Mouse (Mus musculus) midbrain, embryonic 13.5 days (tissue): Measurements from ENCODE around the gene Synm. TPM values are rescaled to one million over a fixed set of nuclear protein-coding genes. Genes with fewer than 3 reads are reported as not detected.

Source experiments
- ATAC-seq: fragments of 200-750 bp; cut with Nextera tagmentation; 2 replicates; pipeline ENCODE4 v1.8.0; 2017; ENCODE audit warnings: mild to moderate bottlenecking, moderate TSS enrichment, moderate library complexity
- H3K27ac ChIP-seq: fragments of 300-500 bp; sonication (generic); 2 replicates; pipeline ENCODE4 v1.5.1; 2015; ENCODE audit warnings: inconsistent platforms, mild to moderate bottlenecking, moderate library complexity
- H3K27me3 ChIP-seq: fragments of 300-500 bp; sonication (generic); 2 replicates; pipeline ENCODE4 v1.6.1; 2015; ENCODE audit warnings: mild to moderate bottlenecking, inconsistent platforms
- H3K36me3 ChIP-seq: fragments of 300-500 bp; sonication (generic); 2 replicates; pipeline ENCODE4 v1.6.1; 2015; ENCODE audit warnings: mild to moderate bottlenecking, inconsistent platforms
- H3K4me1 ChIP-seq: fragments of 300-500 bp; sonication (generic); replicated peaks from 2 replicates; pipeline ENCODE4 v1.6.1; 2015; ENCODE audit warnings: inconsistent platforms
- H3K4me2 ChIP-seq: fragments of 300-500 bp; sonication (generic); replicated peaks from 2 replicates; pipeline ENCODE4 v1.6.1; 2015; ENCODE audit warnings: moderate library complexity, mild to moderate bottlenecking, inconsistent platforms
- H3K4me3 ChIP-seq: fragments of 300-500 bp; sonication (generic); replicated peaks from 2 replicates; pipeline ENCODE4 v1.5.1; 2015; ENCODE audit warnings: mild to moderate bottlenecking, inconsistent platforms
- H3K9ac ChIP-seq: fragments of 300-500 bp; sonication (generic); replicated peaks from 2 replicates; pipeline ENCODE4 v1.6.1; 2015; ENCODE audit warnings: mild to moderate bottlenecking, inconsistent platforms
- H3K9me3 ChIP-seq: fragments of 300-500 bp; sonication (generic); 2 replicates; pipeline ENCODE4 v1.6.1; 2016; ENCODE audit warnings: mild to moderate bottlenecking, inconsistent platforms
- WGBS: fragments of 180-500 bp; shearing (Covaris S2); methylation state at CpG from one replicate; pipeline ENCODE4 v1.1.7; 2015; 5-methylcytosine and 5-hydroxymethylcytosine counted together
- polyA plus RNA-seq: library from polyadenylated mRNA; unstranded; fragments of >200 nt; fragmentation: Nextera tagmentation; extraction: Ambion mirVana; gene quantifications from 2 replicates; pipeline ENCODE4 v1.2.1, GENCODE M21; 2015

Gene Synm
- polyA plus RNA-seq, 1 experiment from 2014 or later, result 2.8 TPM

- Histone ChIP-seq H3K4me3 (no peak overlapping the region), H3K9ac (no peak overlapping the region), H3K9me3 (no peaks in the 10 kb centered on the region; the same call in 1 of the 2 replicates), H3K27me3 (no peaks in the 10 kb centered on the region), H3K4me1 (peaks cover 7% of the 10 kb centered on the region; the same call in 1 of the 2 replicates), H3K27ac (no peak overlapping the region), H3K4me2 (no peak overlapping the region), H3K36me3 (no peaks in the 10 kb centered on the region)
- 86% methylated on average over 3 of the region's 3 CpGs for WGBS
- no peak for ATAC-seq
Observed at GRCm38 (mm10) chr7:67775623-67776022, 16.1 kb upstream of the Synm start.

- Histone ChIP-seq H3K36me3 (no peaks in the 10 kb centered on the region), H3K4me1 (peaks cover 7% of the 10 kb centered on the region; the same call in 1 of the 2 replicates), H3K4me2 (no peak overlapping the region), H3K4me3 (no peak overlapping the region), H3K9ac (no peak overlapping the region), H3K27ac (no peak overlapping the region), H3K27me3 (no peaks in the 10 kb centered on the region), H3K9me3 (no peaks in the 10 kb centered on the region; the same call in 1 of the 2 replicates)
- ATAC-seq, result no peak
- 93% methylated on average over 9 of the region's 9 CpGs for WGBS
Observed at GRCm38 (mm10) chr7:67772231-67772630, 12.7 kb upstream of the Synm start.

- Histone ChIP-seq H3K4me3 (no peak overlapping the region), H3K4me1 (no peaks in the 10 kb centered on the region), H3K9ac (no peak overlapping the region), H3K9me3 (no peaks in the 10 kb centered on the region; the same call in 1 of the 2 replicates), H3K27me3 (no peaks in the 10 kb centered on the region), H3K27ac (no peak overlapping the region), H3K4me2 (no peak overlapping the region), H3K36me3 (no peaks in the 10 kb centered on the region)
- 89% methylated on average over 5 of the region's 5 CpGs for WGBS
- no peak for ATAC-seq
Observed at GRCm38 (mm10) chr7:67769487-67769886, 9.9 kb upstream of the Synm start.

GRCm38 (mm10) chr7:67768125-67768524, 8.6 kb upstream of the Synm start:
- no peak for ATAC-seq
- Histone ChIP-seq H3K9me3 (no peaks in the 10 kb centered on the region), H3K4me2 (no peak overlapping the region), H3K27me3 (0 out of 2 replicates have a peak, but pooled peaks cover 2% of the 10 kb centered on the region), H3K36me3 (no peaks in the 10 kb centered on the region), H3K9ac (no peak overlapping the region), H3K4me1 (no peaks in the 10 kb centered on the region), H3K27ac (no peak overlapping the region), H3K4me3 (no peak overlapping the region)
- WGBS, result 83% methylated on average over 3 of the region's 3 CpGs

GRCm38 (mm10) chr7:67763625-67764024, 4.1 kb upstream of the Synm start:
- Histone ChIP-seq H3K4me1 (peaks cover 3% of the 10 kb centered on the region), H3K27me3 (peaks cover 13% of the 10 kb centered on the region), H3K9me3 (no peaks in the 10 kb centered on the region), H3K4me3 (no peak overlapping the region), H3K27ac (no peak overlapping the region), H3K4me2 (no peak overlapping the region), H3K9ac (no peak overlapping the region), H3K36me3 (no peaks in the 10 kb centered on the region)
- no peak for ATAC-seq
- 76% methylated on average over 3 of the region's 3 CpGs for WGBS

- H3K9me3 ChIP-seq, result no peaks in the 10 kb centered on the region
- H3K36me3 ChIP-seq, result no peaks in the 10 kb centered on the region
- H3K27me3 ChIP-seq, result peaks cover 27% of the 10 kb centered on the region
- peak overlapping the region; percentile 73 for H3K9ac ChIP-seq
- H3K4me3 ChIP-seq, result peak overlapping the region; percentile 62
- H3K4me1 ChIP-seq, result peaks cover 13% of the 10 kb centered on the region
- peak; percentile 88 for ATAC-seq
- H3K27ac ChIP-seq, result peak overlapping the region; percentile 76
- WGBS, result under 1% methylated on average over 89 of the region's 92 CpGs
- peak overlapping the region; percentile 95 for H3K4me2 ChIP-seq
Observed at GRCm38 (mm10) chr7:67758858-67759628, 499 bp downstream of the Synm start.

- Histone ChIP-seq H3K4me2 (peak overlapping the region; percentile 95), H3K4me3 (peak overlapping the region; percentile 62), H3K9me3 (no peaks in the 10 kb centered on the region), H3K27me3 (peaks cover 25% of the 10 kb centered on the region), H3K4me1 (peaks cover 13% of the 10 kb centered on the region), H3K9ac (peak overlapping the region; percentile 73), H3K27ac (peak overlapping the region; percentile 76), H3K36me3 (no peaks in the 10 kb centered on the region)
- no peak; the same call in 1 of the 2 replicates for ATAC-seq
- WGBS, result 0% methylated on average over 19 of the region's 19 CpGs
Observed at GRCm38 (mm10) chr7:67758506-67758857, 1.1 kb downstream of the Synm start.

- no peak overlapping the region for H3K4me3 ChIP-seq
- peaks cover 25% of the 10 kb centered on the region for H3K27me3 ChIP-seq
- WGBS, result 68% methylated on average over 5 of the region's 5 CpGs
- H3K27ac ChIP-seq, result no peak overlapping the region
- H3K36me3 ChIP-seq, result no peaks in the 10 kb centered on the region
- no peak for ATAC-seq
- H3K4me1 ChIP-seq, result peaks cover 13% of the 10 kb centered on the region
- no peak overlapping the region for H3K9ac ChIP-seq
- no peaks in the 10 kb centered on the region for H3K9me3 ChIP-seq
- H3K4me2 ChIP-seq, result no peak overlapping the region
Observed at GRCm38 (mm10) chr7:67756636-67757035, 2.9 kb downstream of the Synm start.

GRCm38 (mm10) chr7:67755366-67755765, 4.2 kb downstream of the Synm start:
- Histone ChIP-seq H3K27me3 (peaks cover 20% of the 10 kb centered on the region), H3K4me3 (no peak overlapping the region), H3K36me3 (no peaks in the 10 kb centered on the region), H3K27ac (no peak overlapping the region), H3K4me1 (peaks cover 13% of the 10 kb centered on the region), H3K4me2 (no peak overlapping the region), H3K9me3 (no peaks in the 10 kb centered on the region), H3K9ac (no peak overlapping the region)
- 83% methylated on average over 7 of the region's 7 CpGs for WGBS
- no peak for ATAC-seq

GRCm38 (mm10) chr7:67754606-67755005, 4.9 kb downstream of the Synm start:
- H3K27ac ChIP-seq, result no peak overlapping the region
- H3K36me3 ChIP-seq, result no peaks in the 10 kb centered on the region
- H3K9me3 ChIP-seq, result no peaks in the 10 kb centered on the region
- H3K9ac ChIP-seq, result no peak overlapping the region
- peaks cover 20% of the 10 kb centered on the region for H3K27me3 ChIP-seq
- ATAC-seq, result no peak
- no peak overlapping the region for H3K4me2 ChIP-seq
- peaks cover 13% of the 10 kb centered on the region for H3K4me1 ChIP-seq
- 76% methylated on average over 11 of the region's 11 CpGs for WGBS
- H3K4me3 ChIP-seq, result no peak overlapping the region

- 86% methylated on average over 4 of the region's 4 CpGs for WGBS
- 0 out of 2 replicates have a peak, but pooled peaks cover under 1% of the 10 kb centered on the region for H3K36me3 ChIP-seq
- 0 out of 2 replicates have a peak, but pooled peaks cover 2% of the 10 kb centered on the region for H3K4me1 ChIP-seq
- no peak overlapping the region for H3K9ac ChIP-seq
- no peaks in the 10 kb centered on the region for H3K9me3 ChIP-seq
- ATAC-seq, result no peak
- no peak overlapping the region for H3K27ac ChIP-seq
- H3K4me2 ChIP-seq, result no peak overlapping the region
- no peak overlapping the region for H3K4me3 ChIP-seq
- 0 out of 2 replicates have a peak, but pooled peaks cover 3% of the 10 kb centered on the region for H3K27me3 ChIP-seq
Observed at GRCm38 (mm10) chr7:67749441-67750239, 9.9 kb downstream of the Synm start.

- WGBS, result 96% methylated on average over 4 of the region's 4 CpGs
- H3K27ac ChIP-seq, result no peak overlapping the region
- H3K4me2 ChIP-seq, result no peak overlapping the region
- H3K27me3 ChIP-seq, result 0 out of 2 replicates have a peak, but pooled peaks cover 3% of the 10 kb centered on the region
- no peaks in the 10 kb centered on the region for H3K9me3 ChIP-seq
- ATAC-seq, result no peak
- H3K4me1 ChIP-seq, result 0 out of 2 replicates have a peak, but pooled peaks cover 2% of the 10 kb centered on the region
- H3K36me3 ChIP-seq, result 0 out of 2 replicates have a peak, but pooled peaks cover 3% of the 10 kb centered on the region
- H3K4me3 ChIP-seq, result no peak overlapping the region
- H3K9ac ChIP-seq, result no peak overlapping the region; the same call in 1 of the 2 replicates
Observed at GRCm38 (mm10) chr7:67747731-67748305, 11.7 kb downstream of the Synm start.
